Mouse (Mus musculus) kidney, embryonic 14.5 days (tissue): ENCODE data around the gene Nelfa. TPM values are rescaled to one million over a fixed set of nuclear protein-coding genes. Genes with fewer than 3 reads are reported as not detected.
"Not testable (repeated sequence)": the region's sequence is repeated elsewhere in the genome, so short reads cannot be mapped to it uniquely, and the experiment has no call there.

ENCODE experiments used
- ATAC-seq: fragments of 200-750 bp; cut with Nextera tagmentation; 2 replicates; pipeline ENCODE4 v1.8.0; 2017; ENCODE audit warnings: moderate number of reproducible peaks, mild to moderate bottlenecking, moderate TSS enrichment, moderate library complexity; ENCODE audit not compliant: low FRiP score, low TSS enrichment
- H3K27ac ChIP-seq: fragments of 300-500 bp; sonication (generic); 2 replicates; pipeline ENCODE4 v1.5.1; 2014; ENCODE audit warnings: low read depth, mild to moderate bottlenecking, low read length, moderate library complexity, mixed read lengths
- H3K27me3 ChIP-seq: fragments of 300-500 bp; sonication (generic); 2 replicates; pipeline ENCODE4 v1.6.1; 2014; ENCODE audit warnings: mild to moderate bottlenecking, low read length; ENCODE audit not compliant: control insufficient read depth, insufficient read depth
- H3K36me3 ChIP-seq: fragments of 300-500 bp; sonication (generic); 2 replicates; pipeline ENCODE4 v1.6.1; 2014; ENCODE audit warnings: low read length, mixed read lengths; ENCODE audit not compliant: control insufficient read depth, insufficient read depth
- H3K4me1 ChIP-seq: fragments of 300-500 bp; sonication (generic); 2 replicates; pipeline ENCODE4 v1.6.1; 2014; ENCODE audit warnings: low read length, mixed read lengths; ENCODE audit not compliant: control insufficient read depth, insufficient read depth
- H3K4me2 ChIP-seq: fragments of 300-500 bp; sonication (generic); replicated peaks from 2 replicates; pipeline ENCODE4 v1.6.1; 2014; ENCODE audit warnings: low read depth, mild to moderate bottlenecking, low read length
- H3K4me3 ChIP-seq: fragments of 300-500 bp; sonication (generic); 2 replicates; pipeline ENCODE4 v1.5.1; 2014; ENCODE audit warnings: mild to moderate bottlenecking, low read length
- H3K9ac ChIP-seq: fragments of 300-500 bp; sonication (generic); 2 replicates; pipeline ENCODE4 v1.6.1; 2014; ENCODE audit warnings: low read depth, mild to moderate bottlenecking, low read length, moderate library complexity
- H3K9me3 ChIP-seq: fragments of 300-500 bp; sonication (generic); 2 replicates; pipeline ENCODE4 v1.6.1; 2016; ENCODE audit warnings: low read length; ENCODE audit not compliant: control insufficient read depth
- WGBS: fragments of 180-500 bp; shearing (Covaris S2); extraction: QIAGEN DNeasy Blood & Tissue Kit; methylation state at CpG from one replicate; pipeline ENCODE4 v1.1.7; 2014; 5-methylcytosine and 5-hydroxymethylcytosine counted together
- polyA plus RNA-seq: library from polyadenylated mRNA; unstranded; fragments of >200 nt; fragmentation: Nextera tagmentation; extraction: Ambion mirVana; gene quantifications from 2 replicates; pipeline ENCODE4 v1.2.1, GENCODE M21; 2014

Nelfa gene
- polyA plus RNA-seq, 1 experiment from 2014 or later: 60.3 TPM

DNA sequence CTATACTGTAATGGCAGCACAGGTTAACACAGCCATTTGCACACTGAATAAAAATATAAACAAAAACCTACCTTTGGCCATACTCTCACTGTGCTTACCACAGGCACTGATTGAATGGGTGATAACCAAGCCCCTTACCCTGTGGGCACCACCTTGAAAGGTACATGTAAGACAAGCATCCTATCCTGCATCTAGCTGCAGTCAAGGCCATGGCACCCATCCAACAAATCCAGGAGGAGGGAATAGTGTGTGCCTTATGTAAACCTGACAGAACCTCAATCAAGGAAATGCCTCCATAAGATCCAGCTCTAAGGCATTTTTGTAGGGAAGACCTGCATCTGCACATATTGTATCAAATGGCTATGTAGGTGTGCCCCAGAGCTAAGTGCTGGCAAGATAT, 10.0 kb downstream of the Nelfa start:
- H3K4me1 ChIP-seq: no peaks in the 10 kb centered on the region
- H3K9me3 ChIP-seq: no peaks in the 10 kb centered on the region; the same call in 1 of the 2 replicates
- no peak overlapping the region for H3K4me3 ChIP-seq
- H3K9ac ChIP-seq: no peak overlapping the region
- H3K36me3 ChIP-seq: peaks cover 33% of the 10 kb centered on the region
- no peak overlapping the region for H3K27ac ChIP-seq
- no peak for ATAC-seq
- H3K27me3 ChIP-seq: no peaks in the 10 kb centered on the region
- no peak overlapping the region for H3K4me2 ChIP-seq

- H3K9ac ChIP-seq: no peak overlapping the region
These were observed 13.6 kb downstream of the Nelfa start for GRCm38 (mm10) chr5:33922566-33922965.

GRCm38 (mm10) chr5:33921486-33922235, 14.6 kb downstream of the Nelfa start:
- no peaks in the 10 kb centered on the region for H3K9me3 ChIP-seq
- peaks cover 44% of the 10 kb centered on the region for H3K36me3 ChIP-seq
- no peak overlapping the region for H3K9ac ChIP-seq
- WGBS: 88% methylated on average over 7 of the region's 7 CpGs
- no peaks in the 10 kb centered on the region for H3K4me1 ChIP-seq
- no peaks in the 10 kb centered on the region for H3K27me3 ChIP-seq
- H3K27ac ChIP-seq: no peak overlapping the region
- H3K4me3 ChIP-seq: no peak overlapping the region
- H3K4me2 ChIP-seq: no peak overlapping the region
- ATAC-seq: no peak

More at GRCm38 (mm10) chr5:33922566-33922965, 13.6 kb downstream of the Nelfa start:
- H3K27ac ChIP-seq: no peak overlapping the region
- H3K4me3 ChIP-seq: no peak overlapping the region
- no peak overlapping the region for H3K4me2 ChIP-seq
- H3K36me3 ChIP-seq: peaks cover 40% of the 10 kb centered on the region
- no peaks in the 10 kb centered on the region for H3K27me3 ChIP-seq
- no peaks in the 10 kb centered on the region for H3K9me3 ChIP-seq
- no peak for ATAC-seq
- H3K4me1 ChIP-seq: no peaks in the 10 kb centered on the region
- 43% methylated on average over 2 of the region's 2 CpGs for WGBS

DNA sequence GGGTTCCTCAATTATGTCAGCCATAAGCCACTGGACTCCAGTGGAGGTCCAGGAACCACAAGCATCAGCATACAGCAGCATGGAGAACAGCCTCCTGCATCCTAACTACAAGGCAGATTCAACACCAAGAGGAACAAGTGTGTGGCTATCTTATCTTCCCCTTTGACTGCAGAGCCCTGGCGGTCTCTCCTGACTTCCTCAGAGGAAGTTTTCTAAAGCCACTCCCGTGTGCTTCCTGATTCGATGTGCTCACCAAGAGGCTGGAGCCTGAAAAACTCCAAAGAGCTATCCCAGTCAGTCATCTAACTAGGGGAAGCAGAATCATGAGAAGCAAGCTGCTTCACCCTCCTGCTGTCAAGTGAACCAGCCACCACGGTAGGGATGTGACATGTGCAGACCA, 15.3 kb downstream of the Nelfa start:
- no peak overlapping the region for H3K4me2 ChIP-seq
- H3K4me3 ChIP-seq: no peak overlapping the region
- H3K9me3 ChIP-seq: no peaks in the 10 kb centered on the region
- no peaks in the 10 kb centered on the region for H3K4me1 ChIP-seq
- H3K27ac ChIP-seq: no peak overlapping the region
- no peak for ATAC-seq
- no peak overlapping the region for H3K9ac ChIP-seq
- WGBS: 87% methylated on average over 4 of the region's 4 CpGs
- H3K36me3 ChIP-seq: peaks cover 51% of the 10 kb centered on the region
- H3K27me3 ChIP-seq: no peaks in the 10 kb centered on the region

DNA sequence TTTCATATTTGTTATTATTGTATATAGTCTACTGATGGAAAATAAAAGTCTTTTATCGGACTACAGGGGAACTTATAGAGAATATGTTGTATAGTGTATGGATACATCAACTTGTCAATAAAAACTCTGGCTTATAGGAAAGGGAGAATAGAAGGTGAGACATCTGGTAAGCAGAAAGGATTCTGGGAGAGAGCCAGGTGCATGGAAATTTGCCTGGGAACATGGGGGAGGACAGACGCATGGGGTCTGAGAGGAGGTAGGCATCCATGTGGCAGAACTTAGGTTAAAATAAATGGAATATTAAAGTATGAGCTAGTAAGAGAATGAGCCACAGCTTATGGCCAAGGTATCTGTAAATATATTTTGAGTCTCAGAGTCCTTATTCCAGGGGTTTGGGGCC, 16.2 kb downstream of the Nelfa start:
- Histone ChIP-seq H3K4me1 (no peaks in the 10 kb centered on the region), H3K4me3 (no peak overlapping the region), H3K36me3 (peaks cover 55% of the 10 kb centered on the region), H3K27ac (no peak overlapping the region), H3K9me3 (no peaks in the 10 kb centered on the region), H3K9ac (no peak overlapping the region), H3K27me3 (no peaks in the 10 kb centered on the region), H3K4me2 (no peak overlapping the region)
- ATAC-seq: no peak
- 92% methylated on average over 2 of the region's 2 CpGs for WGBS

DNA sequence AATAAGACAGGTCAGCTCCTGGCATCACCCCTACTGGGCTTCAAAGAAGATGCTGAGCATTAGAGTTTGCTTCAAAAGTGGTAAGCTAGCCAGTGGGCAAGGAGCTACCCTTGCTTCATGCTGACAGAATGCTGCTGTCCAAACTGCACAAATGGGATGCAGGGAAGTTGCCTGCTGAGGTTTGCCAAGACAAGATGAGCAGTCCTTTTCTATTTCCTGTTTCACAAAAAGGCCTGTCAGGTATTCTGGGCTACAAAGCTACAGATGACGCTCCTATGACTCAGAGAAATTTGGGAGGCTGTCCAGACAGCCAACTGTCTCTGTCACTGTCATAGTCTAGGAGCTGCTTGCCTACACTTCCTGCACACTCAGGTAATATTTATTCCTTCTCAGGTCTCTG, 16.7 kb downstream of the Nelfa start:
- H3K9ac ChIP-seq: no peak overlapping the region
- H3K27me3 ChIP-seq: no peaks in the 10 kb centered on the region
- no peak overlapping the region for H3K4me2 ChIP-seq
- 100% methylated on average over 1 of the region's 1 CpGs for WGBS
- H3K4me3 ChIP-seq: no peak overlapping the region
- no peaks in the 10 kb centered on the region for H3K4me1 ChIP-seq
- H3K27ac ChIP-seq: no peak overlapping the region
- H3K9me3 ChIP-seq: no peaks in the 10 kb centered on the region
- H3K36me3 ChIP-seq: peaks cover 55% of the 10 kb centered on the region
- no peak for ATAC-seq

GRCm38 (mm10) chr5:33916616-33917015, 19.6 kb downstream of the Nelfa start:
- H3K4me2 ChIP-seq, H3K27ac ChIP-seq, H3K9me3 ChIP-seq, H3K27me3 ChIP-seq, ATAC-seq, H3K4me3 ChIP-seq, H3K4me1 ChIP-seq, H3K9ac ChIP-seq: not testable (repeated sequence)
- 100% methylated on average over 2 of the region's 2 CpGs for WGBS
- peaks cover 59% of the 10 kb centered on the region for H3K36me3 ChIP-seq

DNA sequence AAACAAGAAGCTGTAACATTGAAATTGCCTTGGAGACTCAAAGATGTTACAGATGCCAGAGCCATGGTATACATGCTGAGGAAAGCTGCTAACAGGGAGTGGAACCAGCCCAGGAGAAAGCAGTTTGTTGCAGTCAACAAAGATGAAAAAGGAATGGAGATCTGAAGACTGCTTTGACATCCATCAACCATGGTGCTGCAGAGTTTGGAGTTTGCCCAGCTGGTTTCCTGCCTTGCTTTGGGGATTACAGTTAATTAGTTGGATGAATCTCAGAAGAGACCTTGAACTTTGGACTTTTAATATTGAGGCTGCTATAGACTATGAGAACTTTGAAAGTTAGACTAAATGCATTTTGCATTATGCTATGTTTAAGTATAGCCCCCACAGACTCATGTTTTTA, 21.2 kb downstream of the Nelfa start:
- H3K4me1 ChIP-seq, ATAC-seq, H3K4me3 ChIP-seq, H3K27ac ChIP-seq, H3K27me3 ChIP-seq, H3K9ac ChIP-seq, H3K9me3 ChIP-seq, H3K4me2 ChIP-seq: not testable (repeated sequence)
- H3K36me3 ChIP-seq: peaks cover 43% of the 10 kb centered on the region

DNA sequence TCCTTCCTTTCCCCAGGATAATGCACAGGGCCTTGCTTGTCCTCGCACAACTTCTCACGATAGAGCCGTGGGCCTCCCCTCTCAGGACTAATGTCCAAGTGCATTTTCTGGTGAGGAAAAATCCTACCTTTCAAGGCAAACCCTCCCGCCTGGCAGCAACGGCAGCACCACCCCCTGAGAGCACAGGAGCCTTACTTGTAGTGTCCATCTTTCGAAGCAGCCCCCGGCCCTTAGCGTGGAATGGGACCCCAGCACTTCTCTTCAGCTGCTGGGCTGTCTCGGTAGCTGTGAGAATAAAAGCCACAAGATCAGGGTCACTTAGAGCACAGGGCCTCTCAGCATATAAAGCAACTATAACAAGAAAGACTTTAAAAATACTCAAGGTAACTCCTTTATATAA, 33.0 kb downstream of the Nelfa start:
- Histone ChIP-seq H3K4me1 (no peaks in the 10 kb centered on the region), H3K9me3 (no peaks in the 10 kb centered on the region), H3K4me3 (no peak overlapping the region), H3K36me3 (peaks cover 48% of the 10 kb centered on the region), H3K27ac (no peak overlapping the region), H3K4me2 (no peak overlapping the region), H3K9ac (no peak overlapping the region), H3K27me3 (no peaks in the 10 kb centered on the region)
- WGBS: 90% methylated on average over 9 of the region's 9 CpGs
- ATAC-seq: no peak
